Mouse (Mus musculus) granulocyte monocyte progenitor cell, adult 5-6 weeks (primary cell): ENCODE measurements around the gene Zfand5. TPM values are rescaled to one million over a fixed set of nuclear protein-coding genes. Genes with fewer than 3 reads are reported as not detected.
"Not testable (repeated sequence)": the region's sequence is repeated elsewhere in the genome, so short reads cannot be mapped to it uniquely, and the experiment has no call there.

Experiments used
- ATAC-seq: replicated peaks from 2 replicates; pipeline ENCODE4 v1.8.0; 2016; ENCODE audit warnings: mild to moderate bottlenecking, moderate TSS enrichment, inconsistent platforms; ENCODE audit not compliant: poor library complexity, severe bottlenecking
- total RNA-seq, 2 experiments: library from RNA; stranded (forward) in 1 of 2; stranded (reverse) in 1 of 2; fragments of 200-712, 200-1000 nt in 1 of 2; fragments of >200 nt in 1 of 2; fragmentation: Nextera tagmentation in 1 of 2; gene quantifications; 2 replicates each; pipeline ENCODE4 v1.2.3; 2014 to 2017

The Zfand5 gene
- total RNA-seq (2014; fragmentation: Nextera tagmentation) (47.5 and 67.5 TPM in 2 replicates), total RNA-seq (2017) (89.0 and 111 TPM in 2 replicates)

- ATAC-seq, result peak; percentile 76
Measured at GRCm38 (mm10) chr19:21271741-21272654, at the start of gene Zfand5. Gene Zfand5, plus strand, starts transcription at chr19:21272278.

DNA sequence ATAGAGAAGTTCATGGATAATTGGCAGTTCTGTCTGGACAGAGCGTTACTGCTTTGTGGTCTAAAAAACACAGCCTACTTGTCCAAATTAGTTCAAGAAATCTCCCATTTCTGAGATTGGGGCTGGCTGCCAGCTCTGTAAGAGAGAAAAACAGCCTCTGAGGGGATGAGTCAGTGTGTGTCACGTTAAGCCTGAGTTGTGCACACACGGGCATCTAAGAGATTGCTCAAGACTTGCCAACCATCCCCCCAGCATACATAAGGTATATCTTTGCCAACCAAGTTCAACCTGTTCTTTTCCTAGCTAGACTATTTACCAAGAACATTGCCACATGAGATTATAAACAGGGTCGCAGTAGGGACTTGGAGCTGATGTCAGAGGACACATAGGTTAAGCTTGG lies 44.9 kb upstream of the Zfand5 start:
- ATAC-seq, result no peak

- no peak for ATAC-seq
Measured at GRCm38 (mm10) chr19:21227754-21228153, 44.3 kb upstream of the Zfand5 start.

- ATAC-seq, result not testable (repeated sequence)
Measured at GRCm38 (mm10) chr19:21248730-21249129, 23.3 kb upstream of the Zfand5 start.

DNA sequence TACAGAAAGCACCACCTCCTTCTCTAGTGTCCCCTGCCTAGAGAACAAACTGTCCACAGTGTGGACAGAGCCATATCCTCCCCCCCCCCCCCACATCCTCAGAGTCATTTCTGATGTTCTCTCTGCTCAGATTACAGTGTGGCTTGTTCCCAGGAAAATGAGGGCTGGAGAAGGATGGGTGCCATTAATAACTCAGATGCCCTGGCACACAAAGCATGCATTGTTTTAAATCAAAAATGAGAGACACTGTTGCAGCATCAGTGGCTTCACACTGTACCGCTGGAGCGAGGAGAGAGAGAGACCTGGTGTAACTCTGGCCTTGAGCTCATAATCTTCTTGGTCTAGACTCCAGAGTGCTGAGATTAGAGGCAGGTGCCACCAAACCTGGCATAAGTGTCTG lies 18.2 kb upstream of the Zfand5 start:
- no peak for ATAC-seq

DNA sequence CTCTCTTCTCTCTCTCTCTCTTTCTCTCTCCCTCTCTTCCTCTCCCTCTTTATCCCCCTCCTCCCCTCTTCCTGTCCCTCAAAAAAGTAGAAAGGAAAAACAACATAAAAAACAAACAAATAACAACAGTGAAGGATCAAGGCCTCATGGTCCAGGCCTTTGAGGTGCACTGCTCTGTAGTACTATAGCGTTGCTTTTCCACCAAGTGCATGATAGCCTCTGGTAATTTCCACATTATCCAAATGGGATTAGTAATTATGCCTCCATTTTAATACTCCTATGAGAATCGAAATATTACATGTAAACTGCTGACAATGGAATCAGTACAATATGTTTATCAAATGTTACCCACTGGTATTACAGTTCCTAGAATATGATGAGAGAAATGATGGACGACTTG lies 16.2 kb upstream of the Zfand5 start:
- ATAC-seq, result no peak

GRCm38 (mm10) chr19:21259453-21259852 lies 12.6 kb upstream of the Zfand5 start:
- ATAC-seq, result peak; percentile 33; the same call in 1 of the 2 replicates

DNA sequence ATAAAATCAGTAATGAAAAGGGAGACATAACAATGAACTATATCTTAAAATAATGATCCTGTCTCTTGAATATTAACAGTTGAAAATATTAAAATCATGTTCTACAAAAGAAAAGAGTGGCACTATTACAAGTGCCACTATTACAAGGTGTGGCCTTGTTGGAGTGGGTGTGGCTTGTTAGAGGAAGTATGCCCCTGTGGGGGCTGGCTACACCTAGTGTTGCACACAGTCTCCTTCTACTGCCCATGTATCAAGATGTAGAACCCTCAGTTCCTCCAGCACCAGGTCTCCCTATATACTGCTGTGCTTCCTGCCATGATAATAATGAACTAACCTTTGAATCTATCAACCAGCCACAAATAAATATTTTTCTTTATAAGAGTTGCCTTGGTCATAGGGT lies 11.8 kb upstream of the Zfand5 start:
- peak; percentile 91 for ATAC-seq

DNA sequence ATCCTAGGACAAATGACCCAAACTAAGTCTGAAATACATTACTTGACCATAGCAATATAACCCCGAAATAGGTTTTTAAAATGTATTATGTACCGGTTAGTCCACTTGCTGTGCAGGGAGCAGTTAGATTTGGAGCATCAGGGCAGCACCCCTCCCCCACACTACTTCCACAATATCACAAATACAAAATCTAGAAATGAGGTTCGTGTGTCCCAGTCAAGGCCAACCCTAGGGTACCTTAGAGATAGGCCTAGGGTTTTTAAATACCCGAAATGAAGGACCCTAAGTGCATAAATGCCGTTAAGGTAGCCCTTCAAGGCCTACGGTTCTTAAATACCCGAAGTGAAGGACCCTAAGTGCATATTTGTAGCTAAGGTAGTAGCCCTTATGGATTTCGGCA lies 892 bp upstream of the Zfand5 start:
- no peak for ATAC-seq

- ATAC-seq, result peak; percentile 28
Measured at GRCm38 (mm10) chr19:21272655-21273284, 692 bp downstream of the Zfand5 start.

- no peak for ATAC-seq
Measured at GRCm38 (mm10) chr19:21273440-21273839, 1.4 kb downstream of the Zfand5 start.

DNA sequence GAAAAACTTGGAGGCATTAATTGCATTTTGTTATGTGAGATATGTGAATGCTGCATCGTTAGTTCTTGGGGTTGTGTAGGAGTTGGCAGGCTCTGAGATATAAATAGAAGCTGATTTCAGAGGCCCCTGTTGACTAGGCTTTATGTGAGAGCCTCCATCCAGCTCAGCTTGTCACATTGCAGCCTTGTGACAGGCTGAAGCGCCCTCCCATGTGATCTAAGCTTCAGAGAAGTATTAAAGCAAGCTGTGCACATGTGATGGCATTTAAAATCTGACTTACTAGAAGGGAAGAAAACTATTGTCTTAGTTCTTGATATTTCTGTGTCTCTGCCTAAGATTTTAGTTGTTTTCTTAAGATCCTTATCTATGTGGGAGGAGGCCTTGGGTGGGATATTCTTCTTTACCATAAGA lies 2.1 kb downstream of the Zfand5 start:
- peak; percentile 21; the same call in 1 of the 2 replicates for ATAC-seq

DNA sequence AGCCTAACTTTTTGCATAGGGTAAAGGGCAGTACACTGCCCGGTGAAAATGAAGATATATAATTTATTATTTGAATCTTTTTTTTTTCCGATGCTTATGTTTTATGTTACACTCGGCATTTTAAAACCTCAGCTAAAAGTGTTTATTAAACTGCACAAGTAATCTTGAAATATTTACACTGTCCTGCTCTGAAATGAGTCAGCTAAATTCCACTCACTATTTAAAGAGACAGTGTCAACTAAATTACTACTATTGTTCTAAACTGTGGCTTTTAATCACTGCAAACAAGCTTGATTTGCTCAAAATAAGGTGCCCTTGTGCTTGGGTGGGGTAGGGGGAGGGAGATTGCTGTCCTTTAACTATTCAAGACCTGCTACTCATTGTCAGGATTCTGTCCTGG lies 2.6 kb downstream of the Zfand5 start:
- no peak for ATAC-seq

GRCm38 (mm10) chr19:21276317-21276716 lies 4.2 kb downstream of the Zfand5 start:
- no peak for ATAC-seq

DNA sequence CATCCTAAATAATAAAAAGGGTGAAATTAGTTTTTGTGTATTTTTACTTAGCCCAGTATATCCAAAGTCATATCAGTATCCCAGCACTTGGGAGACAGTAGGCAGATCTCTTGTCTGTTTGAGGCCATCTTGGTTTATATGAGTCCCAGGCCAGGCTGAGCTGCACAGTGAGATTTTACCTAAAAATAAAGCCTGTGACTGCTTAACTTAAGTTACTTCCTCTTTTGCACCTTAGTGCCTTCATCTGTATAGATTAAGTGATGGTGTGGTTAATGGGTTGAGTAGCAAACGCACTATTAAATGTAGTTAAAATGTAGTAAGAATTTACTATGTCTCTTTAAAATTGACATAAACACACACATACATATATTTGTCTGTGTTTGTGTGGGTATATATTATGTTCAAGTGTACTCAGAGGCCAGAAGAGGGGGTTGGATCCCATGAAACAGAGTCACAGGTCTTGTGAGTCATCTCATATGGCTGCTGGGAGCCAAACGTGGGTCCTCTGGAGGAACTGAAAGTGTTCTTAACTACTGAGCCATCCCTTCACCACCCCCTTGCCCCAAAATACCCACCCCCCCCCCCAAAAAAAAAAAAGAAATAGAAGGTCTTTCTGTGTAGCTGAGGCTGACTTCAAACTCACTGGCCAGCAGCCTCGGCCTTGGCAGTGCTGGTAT lies 14.5 kb downstream of the Zfand5 start:
- ATAC-seq, result peak; percentile 39

DNA sequence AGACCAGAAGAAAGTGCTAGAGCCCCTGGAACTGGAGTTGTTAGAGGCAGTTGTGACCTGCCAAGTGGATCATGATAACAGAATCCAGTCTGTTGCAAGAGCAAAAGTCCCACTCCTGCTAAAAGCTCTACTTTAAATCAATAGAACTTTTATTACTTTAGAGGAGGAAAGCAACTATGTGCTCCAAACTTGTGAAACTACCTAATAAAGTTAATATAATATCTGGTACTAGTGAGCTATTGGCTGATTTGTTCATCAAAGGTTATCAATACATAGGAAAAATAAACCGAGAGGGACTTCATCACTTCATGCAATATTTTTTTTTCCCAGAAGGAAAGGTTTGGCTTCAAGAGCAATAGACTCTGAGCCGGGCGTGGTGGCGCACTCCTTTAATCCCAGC lies 25.3 kb downstream of the Zfand5 start:
- no peak for ATAC-seq

- no peak for ATAC-seq
Measured at GRCm38 (mm10) chr19:21301787-21302186, 29.7 kb downstream of the Zfand5 start.

- no peak for ATAC-seq
Measured at GRCm38 (mm10) chr19:21307755-21308154, 35.7 kb downstream of the Zfand5 start.

- ATAC-seq, result not testable (repeated sequence)
Measured at GRCm38 (mm10) chr19:21310364-21310763, 38.3 kb downstream of the Zfand5 start.

DNA sequence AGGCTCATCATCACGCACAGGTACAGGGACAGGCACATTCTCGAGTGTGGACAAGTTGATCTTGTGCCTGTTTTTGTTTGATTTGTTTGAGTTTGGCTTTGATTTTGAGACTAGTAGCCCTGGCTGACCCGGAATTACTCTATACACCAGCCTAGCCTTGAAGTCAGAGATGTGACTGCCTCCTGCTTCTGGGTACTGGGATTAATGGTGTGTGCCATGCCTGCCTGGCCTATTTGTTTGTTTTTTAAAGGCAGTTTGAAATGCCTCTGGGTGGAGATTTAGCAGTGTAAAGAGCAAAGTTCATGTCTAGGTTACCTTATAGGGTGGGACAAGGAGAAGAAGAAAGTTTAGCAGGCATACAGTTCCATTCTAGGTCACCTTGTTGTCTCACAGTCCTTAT lies 43.6 kb downstream of the Zfand5 start:
- no peak for ATAC-seq

DNA sequence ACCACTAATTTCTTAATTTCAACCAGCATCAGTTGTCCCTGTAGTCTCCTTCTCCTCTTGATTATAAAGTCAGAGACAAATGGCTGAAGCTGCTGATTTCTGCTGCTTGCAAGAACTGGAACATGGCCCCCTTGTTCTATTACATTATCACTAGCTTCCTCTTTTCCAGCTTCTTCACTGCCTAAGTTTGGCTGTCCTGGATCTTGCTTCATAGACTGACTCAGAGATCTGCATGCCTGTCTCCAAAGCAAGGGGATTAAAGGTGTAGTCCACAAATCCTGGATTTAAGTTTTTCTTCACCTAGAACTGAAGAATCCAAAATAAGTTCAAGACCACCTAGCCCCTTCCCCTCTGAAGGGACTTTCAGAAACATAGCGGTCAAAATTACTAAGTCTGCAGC lies 47.5 kb downstream of the Zfand5 start:
- ATAC-seq, result peak; percentile 50; the same call in 1 of the 2 replicates
